Mouse (Mus musculus): Measurements from ENCODE around the gene Polr2c. TPM values are rescaled to one million over a fixed set of nuclear protein-coding genes. Genes with fewer than 3 reads are reported as not detected.

The Polr2c gene
- polyA plus RNA-seq, 1 experiment from 2014 or later, result 159 TPM

- H3K4me1 ChIP-seq (ENCODE audit: control insufficient read depth, insufficient read depth, low read length), result no peaks in the 10 kb centered on the region
- no peak for ATAC-seq (ENCODE audit: insufficient number of reproducible peaks, insufficient read depth, low FRiP score, low read depth)
- H3K36me3 ChIP-seq (ENCODE audit: control insufficient read depth, insufficient read depth, low read length), result peaks cover 8% of the 10 kb centered on the region; the same call in 1 of the 2 replicates
- no peak overlapping the region for H3K4me2 ChIP-seq (replicated peaks; ENCODE audit: low read depth, low read length)
- no peaks in the 10 kb centered on the region for H3K9me3 ChIP-seq (ENCODE audit: control insufficient read depth, low read depth, low read length)
- no peaks in the 10 kb centered on the region for H3K27me3 ChIP-seq (ENCODE audit: control insufficient read depth, insufficient read depth, low read length)
- H3K4me3 ChIP-seq (ENCODE audit: low read depth, low read length), result no peak overlapping the region
- no peak overlapping the region for H3K27ac ChIP-seq (ENCODE audit: low read length)
- WGBS, result 87% methylated on average over 11 of the region's 11 CpGs
- H3K9ac ChIP-seq (replicated peaks; ENCODE audit: low read depth, low read length), result no peak overlapping the region
These were observed 39.3 kb upstream of the Polr2c start for GRCm38 (mm10) chr8:94817933-94818332.

GRCm38 (mm10) chr8:94819671-94820179, 37.5 kb upstream of the Polr2c start:
- Histone ChIP-seq H3K9me3 (ENCODE audit: control insufficient read depth, low read depth, low read length) (no peaks in the 10 kb centered on the region), H3K36me3 (ENCODE audit: control insufficient read depth, insufficient read depth, low read length) (peaks cover 24% of the 10 kb centered on the region), H3K4me2 (replicated peaks; ENCODE audit: low read depth, low read length) (no peak overlapping the region), H3K4me3 (ENCODE audit: low read depth, low read length) (no peak overlapping the region), H3K4me1 (ENCODE audit: control insufficient read depth, insufficient read depth, low read length) (no peaks in the 10 kb centered on the region), H3K9ac (replicated peaks; ENCODE audit: low read depth, low read length) (no peak overlapping the region), H3K27ac (ENCODE audit: low read length) (no peak overlapping the region), H3K27me3 (ENCODE audit: control insufficient read depth, insufficient read depth, low read length) (no peaks in the 10 kb centered on the region)
- 71% methylated on average over 6 of the region's 6 CpGs for WGBS
- ATAC-seq (ENCODE audit: insufficient number of reproducible peaks, insufficient read depth, low FRiP score, low read depth), result no peak

GRCm38 (mm10) chr8:94820553-94820952, 36.7 kb upstream of the Polr2c start:
- no peak for ATAC-seq (ENCODE audit: insufficient number of reproducible peaks, insufficient read depth, low FRiP score, low read depth)
- Histone ChIP-seq H3K27me3 (ENCODE audit: control insufficient read depth, insufficient read depth, low read length) (no peaks in the 10 kb centered on the region), H3K27ac (ENCODE audit: low read length) (no peak overlapping the region), H3K4me1 (ENCODE audit: control insufficient read depth, insufficient read depth, low read length) (no peaks in the 10 kb centered on the region), H3K36me3 (ENCODE audit: control insufficient read depth, insufficient read depth, low read length) (peaks cover 31% of the 10 kb centered on the region), H3K4me2 (replicated peaks; ENCODE audit: low read depth, low read length) (no peak overlapping the region), H3K9ac (replicated peaks; ENCODE audit: low read depth, low read length) (no peak overlapping the region), H3K9me3 (ENCODE audit: control insufficient read depth, low read depth, low read length) (no peaks in the 10 kb centered on the region), H3K4me3 (ENCODE audit: low read depth, low read length) (no peak overlapping the region)
- WGBS, result 80% methylated on average over 7 of the region's 7 CpGs

- no peaks in the 10 kb centered on the region for H3K27me3 ChIP-seq (ENCODE audit: control insufficient read depth, insufficient read depth, low read length)
- H3K4me1 ChIP-seq (ENCODE audit: control insufficient read depth, insufficient read depth, low read length), result no peaks in the 10 kb centered on the region
- no peaks in the 10 kb centered on the region for H3K9me3 ChIP-seq (ENCODE audit: control insufficient read depth, low read depth, low read length)
- WGBS, result 100% methylated on average over 2 of the region's 2 CpGs
- ATAC-seq (ENCODE audit: insufficient number of reproducible peaks, insufficient read depth, low FRiP score, low read depth), result no peak
- no peak overlapping the region for H3K9ac ChIP-seq (replicated peaks; ENCODE audit: low read depth, low read length)
- no peak overlapping the region for H3K4me3 ChIP-seq (ENCODE audit: low read depth, low read length)
- H3K36me3 ChIP-seq (ENCODE audit: control insufficient read depth, insufficient read depth, low read length), result peaks cover 39% of the 10 kb centered on the region
- H3K27ac ChIP-seq (ENCODE audit: low read length), result no peak overlapping the region
- H3K4me2 ChIP-seq (replicated peaks; ENCODE audit: low read depth, low read length), result no peak overlapping the region
These were observed 35.9 kb upstream of the Polr2c start for GRCm38 (mm10) chr8:94821381-94821780.

GRCm38 (mm10) chr8:94822637-94823560, 34.4 kb upstream of the Polr2c start:
- no peak overlapping the region for H3K27ac ChIP-seq (ENCODE audit: low read length)
- no peak overlapping the region for H3K4me3 ChIP-seq (ENCODE audit: low read depth, low read length)
- no peaks in the 10 kb centered on the region for H3K4me1 ChIP-seq (ENCODE audit: control insufficient read depth, insufficient read depth, low read length)
- H3K9me3 ChIP-seq (ENCODE audit: control insufficient read depth, low read depth, low read length), result no peaks in the 10 kb centered on the region
- H3K36me3 ChIP-seq (ENCODE audit: control insufficient read depth, insufficient read depth, low read length), result peaks cover 51% of the 10 kb centered on the region
- H3K9ac ChIP-seq (replicated peaks; ENCODE audit: low read depth, low read length), result no peak overlapping the region
- no peaks in the 10 kb centered on the region for H3K27me3 ChIP-seq (ENCODE audit: control insufficient read depth, insufficient read depth, low read length)
- H3K4me2 ChIP-seq (replicated peaks; ENCODE audit: low read depth, low read length), result no peak overlapping the region
- peak; percentile 62; the same call in 1 of the 2 replicates for ATAC-seq (ENCODE audit: insufficient number of reproducible peaks, insufficient read depth, low FRiP score, low read depth)
- 78% methylated on average over 23 of the region's 23 CpGs for WGBS

GRCm38 (mm10) chr8:94825170-94825569, 32.1 kb upstream of the Polr2c start:
- Histone ChIP-seq H3K4me3 (ENCODE audit: low read depth, low read length) (no peak overlapping the region), H3K9me3 (ENCODE audit: control insufficient read depth, low read depth, low read length) (no peaks in the 10 kb centered on the region), H3K27me3 (ENCODE audit: control insufficient read depth, insufficient read depth, low read length) (no peaks in the 10 kb centered on the region), H3K4me2 (replicated peaks; ENCODE audit: low read depth, low read length) (no peak overlapping the region), H3K27ac (ENCODE audit: low read length) (no peak overlapping the region), H3K4me1 (ENCODE audit: control insufficient read depth, insufficient read depth, low read length) (no peaks in the 10 kb centered on the region), H3K36me3 (ENCODE audit: control insufficient read depth, insufficient read depth, low read length) (peaks cover 60% of the 10 kb centered on the region), H3K9ac (replicated peaks; ENCODE audit: low read depth, low read length) (no peak overlapping the region)
- ATAC-seq (ENCODE audit: insufficient number of reproducible peaks, insufficient read depth, low FRiP score, low read depth), result no peak
- 88% methylated on average over 6 of the region's 6 CpGs for WGBS

GRCm38 (mm10) chr8:94826210-94826609, 31.0 kb upstream of the Polr2c start:
- ATAC-seq (ENCODE audit: insufficient number of reproducible peaks, insufficient read depth, low FRiP score, low read depth), result no peak
- no peak overlapping the region for H3K9ac ChIP-seq (replicated peaks; ENCODE audit: low read depth, low read length)
- no peak overlapping the region for H3K4me3 ChIP-seq (ENCODE audit: low read depth, low read length)
- H3K4me2 ChIP-seq (replicated peaks; ENCODE audit: low read depth, low read length), result no peak overlapping the region
- peaks cover 66% of the 10 kb centered on the region for H3K36me3 ChIP-seq (ENCODE audit: control insufficient read depth, insufficient read depth, low read length)
- no peak overlapping the region for H3K27ac ChIP-seq (ENCODE audit: low read length)
- 94% methylated on average over 5 of the region's 5 CpGs for WGBS
- H3K9me3 ChIP-seq (ENCODE audit: control insufficient read depth, low read depth, low read length), result no peaks in the 10 kb centered on the region
- no peaks in the 10 kb centered on the region for H3K27me3 ChIP-seq (ENCODE audit: control insufficient read depth, insufficient read depth, low read length)
- no peaks in the 10 kb centered on the region for H3K4me1 ChIP-seq (ENCODE audit: control insufficient read depth, insufficient read depth, low read length)

- Histone ChIP-seq H3K4me2 (replicated peaks; ENCODE audit: low read depth, low read length) (no peak overlapping the region), H3K27me3 (ENCODE audit: control insufficient read depth, insufficient read depth, low read length) (no peaks in the 10 kb centered on the region), H3K9ac (replicated peaks; ENCODE audit: low read depth, low read length) (no peak overlapping the region), H3K36me3 (ENCODE audit: control insufficient read depth, insufficient read depth, low read length) (peaks cover 64% of the 10 kb centered on the region), H3K4me1 (ENCODE audit: control insufficient read depth, insufficient read depth, low read length) (no peaks in the 10 kb centered on the region), H3K27ac (ENCODE audit: low read length) (no peak overlapping the region), H3K4me3 (ENCODE audit: low read depth, low read length) (no peak overlapping the region), H3K9me3 (ENCODE audit: control insufficient read depth, low read depth, low read length) (no peaks in the 10 kb centered on the region)
- 90% methylated on average over 6 of the region's 6 CpGs for WGBS
- no peak for ATAC-seq (ENCODE audit: insufficient number of reproducible peaks, insufficient read depth, low FRiP score, low read depth)
These were observed 29.0 kb upstream of the Polr2c start for GRCm38 (mm10) chr8:94828284-94828683.

All from stomach, embryonic 14.5 days (tissue).